Mouse (Mus musculus) layer of hippocampus, adult 2 months (tissue): Measurements from ENCODE around the gene Pdpr. TPM values are rescaled to one million over a fixed set of nuclear protein-coding genes. Genes with fewer than 3 reads are reported as not detected.

Source experiments
- DNase-seq, 2 experiments: peaks; one replicate each; pipeline ENCODE4 v3.0.0; 2022; ENCODE audit warnings: low spot score in 2 of 2
- H3K27ac ChIP-seq: fragments of 200-600 bp; 2 replicates; pipeline ENCODE4 v1.8.1; 2022
- H3K4me3 ChIP-seq: fragments of 200-600 bp; 2 replicates; pipeline ENCODE4 v1.8.1; 2022; ENCODE audit warnings: mild to moderate bottlenecking
- CTCF ChIP-seq: fragments of 200-600 bp; conservative IDR thresholded peaks from 2 replicates; pipeline ENCODE4 v1.8.1; 2022; ENCODE audit warnings: antibody characterized with exemption, mild to moderate bottlenecking, moderate library complexity
- long read RNA-seq, 2 experiments: library from polyadenylated mRNA; stranded (forward); transcript quantifications; one replicate each; pipeline ENCODE4 v2.0.0; 2021; ENCODE audit warnings: borderline mapping rate in 2 of 2
- total RNA-seq, 2 experiments: library from RNA; stranded (reverse); gene quantifications; 2 replicates each; pipeline ENCODE4 v1.2.3; 2021

Pdpr gene
- total RNA-seq, result 10 to 100 TPM; 25.8 to 29.9 TPM
- long read RNA-seq, experiment 1, full-length matches to known transcripts, result 1 of 5 reads
- long read RNA-seq, experiment 1, partial matches to known transcripts, result 1 of 5 reads
- long read RNA-seq, experiment 1, other reads (novel, unspliced or antisense), result 3 of 5 reads
- long read RNA-seq, experiment 2, full-length matches to known transcripts, result 1 of 26 reads
- long read RNA-seq, experiment 2, partial matches to known transcripts, result 2 of 26 reads
- long read RNA-seq, experiment 2, other reads (novel, unspliced or antisense), result 23 of 26 reads

DNA sequence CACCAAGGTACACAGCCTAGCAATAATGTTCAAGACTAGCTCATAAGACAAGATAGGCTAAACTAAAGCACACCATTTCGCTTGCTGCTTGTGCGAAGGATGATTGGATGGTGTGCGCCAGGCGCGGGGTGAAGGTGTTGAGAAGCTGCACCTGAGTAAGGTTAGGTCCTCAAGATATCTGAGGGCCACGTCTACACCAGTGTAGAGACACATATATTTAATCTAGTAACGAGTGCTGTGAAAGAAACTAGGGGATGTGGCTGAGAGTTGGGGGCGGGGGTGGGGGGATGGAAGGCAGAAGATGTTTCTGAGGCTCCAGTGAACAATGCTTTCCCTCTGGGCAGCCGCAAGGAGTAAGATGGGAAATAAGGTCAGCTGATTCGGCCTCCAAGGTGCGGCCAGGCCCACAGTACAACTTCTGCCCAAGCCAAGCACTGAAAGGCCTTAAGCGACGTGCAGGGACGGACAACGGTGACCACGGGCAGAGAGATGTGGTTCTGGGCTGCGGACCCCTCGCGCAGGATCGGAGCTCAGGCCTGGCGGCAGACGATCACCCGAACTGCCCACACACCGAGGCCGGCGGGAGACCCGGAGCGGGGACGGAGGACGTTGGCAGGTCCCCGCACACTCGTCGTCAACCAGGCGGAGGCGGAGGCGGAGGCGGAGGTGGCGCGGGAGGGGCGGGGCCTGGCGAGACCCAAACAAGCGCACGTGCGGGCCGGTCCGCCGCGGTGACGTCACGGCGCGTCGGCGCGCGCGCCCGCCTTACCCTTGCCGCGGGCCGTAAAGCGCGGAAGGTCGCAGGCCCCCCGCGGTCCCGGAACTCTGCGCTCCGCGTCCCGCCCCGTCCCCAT lies at the start of gene Pdpr:
TSS of gene Pdpr (plus strand) at position 766 of the 854 bp plus-strand sequence.
- no peak for TF ChIP-seq CTCF

DNA sequence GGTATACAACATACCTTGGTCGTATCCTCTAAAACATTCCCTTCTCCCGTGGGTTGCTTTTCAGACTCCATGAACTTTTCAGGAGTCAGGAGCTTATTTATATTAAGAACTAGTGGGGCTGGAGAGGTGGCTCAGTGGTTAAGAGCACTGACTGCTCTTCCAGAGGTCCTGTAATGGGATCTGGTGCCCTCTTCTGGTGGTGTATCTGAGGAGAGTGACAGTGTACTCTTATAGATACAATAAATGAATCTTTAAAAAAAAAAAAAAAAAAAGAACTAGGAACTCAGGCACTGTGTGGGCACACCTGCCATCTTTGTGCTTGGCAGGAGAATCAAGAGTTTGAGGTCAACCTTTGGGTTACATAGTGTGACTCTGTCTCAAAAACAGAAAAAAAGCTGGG lies 45.7 kb upstream of the Pdpr start:
- no peak for DNase-seq
- peak; percentile 51 for TF ChIP-seq CTCF
- Histone ChIP-seq H3K27ac (no peak overlapping the region), H3K4me3 (no peak overlapping the region)

More for the DNA sequence above, at the start of gene Pdpr:
- peak; percentile 90 for DNase-seq
- Histone ChIP-seq H3K27ac (peak within 1 kb of the TSS; percentile 98), H3K4me3 (peak within 1 kb of the TSS; percentile 92)

- DNase-seq, result no peak
- no peak for TF ChIP-seq CTCF
- Histone ChIP-seq H3K4me3 (no peak overlapping the region), H3K27ac (no peak overlapping the region)
These were observed 45.3 kb upstream of the Pdpr start for GRCm38 (mm10) chr8:111049106-111049505.

DNA sequence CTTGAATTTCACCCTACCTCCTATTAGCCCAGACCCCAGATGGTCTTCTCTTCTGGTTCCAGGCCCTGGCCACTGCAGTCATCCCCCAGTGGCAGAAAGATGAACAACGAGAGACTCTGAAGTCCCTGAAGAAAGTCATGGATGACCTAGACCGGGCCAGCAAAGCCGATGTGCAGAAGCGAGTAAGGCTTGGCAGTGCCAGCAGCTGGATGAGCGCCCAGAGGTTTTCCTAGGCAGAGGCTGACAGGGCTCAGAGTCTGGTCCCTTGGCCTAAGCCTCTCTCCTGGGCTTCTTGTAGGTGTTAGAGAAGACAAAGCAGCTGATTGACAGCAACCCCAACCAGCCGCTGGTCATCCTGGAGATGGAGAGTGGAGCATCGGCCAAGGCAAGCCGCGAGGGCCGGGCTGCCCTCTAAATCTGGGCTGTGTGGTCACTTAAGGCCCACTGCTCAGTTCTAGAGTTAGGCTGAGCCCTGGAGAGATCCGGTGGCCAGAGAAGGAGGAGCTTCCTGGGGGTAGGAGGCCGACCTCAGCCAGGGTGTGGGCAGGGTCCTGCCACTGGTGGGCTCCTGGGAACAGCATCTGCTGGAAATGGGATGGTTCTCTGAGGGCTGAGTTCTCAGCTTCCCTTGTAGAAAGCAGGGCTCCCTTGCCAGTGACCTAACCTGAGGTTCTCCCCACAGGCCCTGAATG lies 40.5 kb upstream of the Pdpr start:
- TF ChIP-seq CTCF, result peak; percentile 13
- no peak overlapping the region for H3K27ac ChIP-seq
- DNase-seq, result no peak
- no peak overlapping the region for H3K4me3 ChIP-seq

DNA sequence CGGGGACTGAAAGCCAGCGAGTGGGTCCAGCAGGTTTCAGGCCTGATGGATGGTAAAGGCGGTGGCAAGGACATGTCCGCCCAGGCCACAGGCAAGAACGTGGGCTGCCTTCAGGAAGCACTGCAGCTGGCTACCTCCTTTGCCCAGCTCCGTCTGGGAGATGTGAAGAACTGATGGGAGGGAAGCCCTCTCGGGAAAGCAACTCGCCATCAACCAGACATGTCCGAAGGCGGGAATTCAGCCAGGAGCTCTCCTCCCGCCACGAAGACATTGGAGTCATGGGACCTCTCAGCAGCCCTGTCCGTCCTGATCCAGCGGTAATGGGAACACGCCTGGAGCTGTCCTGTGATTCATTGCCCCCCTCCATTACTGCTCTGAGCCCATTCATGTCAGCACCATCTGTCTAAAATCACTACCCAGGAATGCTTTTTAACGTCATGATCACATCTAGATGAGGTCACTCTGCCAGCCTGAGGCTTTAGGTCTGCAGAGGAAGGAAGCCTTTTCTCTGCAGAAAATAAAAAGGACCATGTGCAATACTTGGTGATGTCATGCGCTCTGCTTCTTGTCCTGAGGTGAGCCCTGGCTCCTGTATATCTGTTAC lies 39.3 kb upstream of the Pdpr start:
- H3K27ac ChIP-seq, result no peak overlapping the region
- H3K4me3 ChIP-seq, result no peak overlapping the region
- no peak for DNase-seq
- no peak for TF ChIP-seq CTCF

- TF ChIP-seq CTCF, result no peak
- no peak overlapping the region for H3K27ac ChIP-seq
- no peak overlapping the region for H3K4me3 ChIP-seq
- DNase-seq, result no peak
These were observed 38.8 kb upstream of the Pdpr start for GRCm38 (mm10) chr8:111055661-111056060.

DNA sequence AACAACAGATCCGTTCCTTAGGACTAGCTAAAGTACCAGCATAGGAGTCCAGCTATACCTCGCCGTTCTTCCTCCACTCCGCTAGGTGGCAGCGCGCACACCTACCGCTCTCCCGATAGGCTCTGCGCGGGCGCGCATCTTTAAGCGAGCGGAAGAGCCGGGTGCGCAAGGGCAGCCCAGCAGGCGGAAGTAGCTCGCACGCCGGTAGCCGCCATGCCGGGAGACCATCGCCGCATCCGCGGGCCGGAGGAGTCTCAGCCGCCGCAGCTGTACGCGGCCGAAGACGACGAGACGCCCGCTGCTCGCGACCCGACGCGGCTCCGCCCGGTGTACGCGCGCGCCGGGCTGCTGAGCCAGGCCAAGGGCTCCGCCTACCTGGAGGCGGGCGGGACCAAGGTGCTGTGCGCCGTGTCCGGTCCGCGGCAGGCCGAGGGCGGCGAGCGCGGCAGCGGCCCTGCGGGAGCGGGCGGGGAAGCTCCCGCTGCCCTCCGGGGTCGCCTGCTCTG lies 38.2 kb upstream of the Pdpr start, which contains the start of gene Exosc6:
TSS of gene Exosc6 (plus strand) at position 182 of the 506 bp plus-strand sequence.
- DNase-seq, result peak; percentile 86 to 92
- peak; percentile 95 for TF ChIP-seq CTCF
- Histone ChIP-seq H3K4me3 (peak within 1 kb of the TSS; percentile 83), H3K27ac (peak within 1 kb of the TSS; percentile 88)

GRCm38 (mm10) chr8:111056691-111057293 lies 37.6 kb upstream of the Pdpr start:
- peak in 1 of 2 experiments; percentile 24 for DNase-seq
- no peak for TF ChIP-seq CTCF
- Histone ChIP-seq H3K27ac (peak overlapping the region; percentile 88), H3K4me3 (peak overlapping the region; percentile 83)

DNA sequence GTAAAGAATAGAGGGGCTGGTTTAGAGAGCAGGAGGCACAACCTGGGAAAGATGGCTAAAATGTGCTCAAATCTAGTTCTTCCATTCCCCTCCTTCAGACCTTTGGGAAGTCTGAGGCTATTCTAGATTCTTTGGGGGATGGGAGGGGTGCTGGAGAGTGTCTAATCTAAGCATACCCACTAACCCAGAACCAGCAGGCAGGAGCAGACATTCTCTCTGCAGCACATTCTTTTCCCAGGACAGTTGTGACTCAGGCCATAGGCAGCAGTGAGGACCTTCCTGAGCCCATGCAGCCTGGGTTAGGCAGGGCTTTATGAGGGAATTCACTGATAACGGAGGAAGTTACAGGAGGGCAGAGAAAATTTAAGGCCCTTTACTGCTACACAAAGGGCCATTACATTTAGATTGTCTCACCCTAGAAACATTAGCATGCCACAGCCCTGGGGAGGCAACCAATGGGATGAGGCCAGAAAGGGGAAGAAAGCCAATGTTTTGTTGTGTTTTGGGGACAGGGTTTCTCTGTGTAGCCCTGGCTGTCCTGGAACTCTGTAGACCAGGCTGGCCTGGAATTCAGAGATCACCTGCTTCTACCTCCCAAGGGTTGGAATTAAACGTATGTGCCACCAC lies 35.4 kb upstream of the Pdpr start:
- no peak for TF ChIP-seq CTCF
- no peak overlapping the region for H3K27ac ChIP-seq
- no peak for DNase-seq
- H3K4me3 ChIP-seq, result no peak overlapping the region

- no peak for TF ChIP-seq CTCF
- Histone ChIP-seq H3K27ac (peak overlapping the region; percentile 74; the same call in 1 of the 2 replicates), H3K4me3 (peak overlapping the region; percentile 76)
- DNase-seq, result no peak
These were observed 32.8 kb upstream of the Pdpr start for GRCm38 (mm10) chr8:111061688-111062071.

DNA sequence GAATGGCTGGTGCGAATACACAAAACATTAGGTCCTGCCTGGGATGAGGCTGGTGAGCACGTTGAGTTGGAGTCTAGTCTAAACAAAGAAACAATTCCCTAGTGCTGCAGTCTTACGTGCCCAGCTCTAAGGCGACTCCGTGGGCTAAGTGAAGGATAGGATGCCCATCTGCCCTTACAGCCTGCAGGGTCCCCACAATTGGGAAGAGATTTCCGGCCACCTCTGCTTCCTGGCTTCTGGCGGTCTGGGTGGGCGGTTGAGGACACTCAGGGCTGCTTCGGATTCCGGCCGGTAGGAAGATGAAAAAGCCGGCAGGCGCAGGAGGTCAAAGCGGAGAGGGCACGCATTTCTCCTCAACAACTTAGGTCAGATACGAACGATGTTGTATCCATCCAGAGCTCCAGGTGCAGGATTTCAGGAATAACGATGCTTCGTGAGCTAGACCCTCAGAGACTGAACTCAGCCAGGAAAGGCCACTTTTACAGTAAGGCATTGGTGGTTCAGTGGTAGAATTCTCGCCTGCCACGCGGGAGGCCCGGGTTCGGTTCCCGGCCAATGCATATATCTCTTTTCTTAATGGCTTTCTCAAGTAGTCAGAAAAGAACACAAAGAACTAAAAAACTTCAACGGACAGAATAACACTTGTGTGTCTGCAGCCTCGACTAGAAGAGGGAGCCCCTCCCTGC lies 32.2 kb upstream of the Pdpr start:
- TF ChIP-seq CTCF, result no peak
- DNase-seq, result peak; percentile 90 to 92
- Histone ChIP-seq H3K4me3 (peak overlapping the region; percentile 76), H3K27ac (peak overlapping the region; percentile 74; the same call in 1 of the 2 replicates)
